Mouse (Mus musculus): Measurements from ENCODE around the gene Itgb7. TPM values are rescaled to one million over a fixed set of nuclear protein-coding genes. Genes with fewer than 3 reads are reported as not detected.

Gene Itgb7
- total and polyA plus RNA-seq, 2 experiments from 2014 or later: 0.23 to 0.79 TPM

GRCm38 (mm10) chr15:102188096-102188495, 43.6 kb downstream of the Itgb7 start:
- ATAC-seq (ENCODE audit: insufficient read depth, low read depth): peak; percentile 30; the same call in 1 of the 2 replicates
- TF ChIP-seq CTCF (IDR thresholded peaks at IDR 0.05; ENCODE audit: low read depth) (no peak), EP300 (IDR thresholded peaks at IDR 0.05; ENCODE audit: low read depth) (no peak)
- Histone ChIP-seq H3K27me3 (ENCODE audit: control insufficient read depth, insufficient read depth, low read length) (no peaks in the 10 kb centered on the region), H3K36me3 (replicated peaks; ENCODE audit: control insufficient read depth, insufficient read depth, low read length) (peaks cover 11% of the 10 kb centered on the region; the same call in 1 of the 2 replicates), H3K4me1 (ENCODE audit: control insufficient read depth, insufficient read depth) (no peaks in the 10 kb centered on the region), H3K4me2 (ENCODE audit: low read depth, low read length) (no peak overlapping the region), H3K4me3 (ENCODE audit: low read depth, low read length) (no peak overlapping the region), H3K9ac (replicated peaks; ENCODE audit: low read depth, low read length) (no peak overlapping the region), H3K27ac (ENCODE audit: low read depth) (no peak overlapping the region), H3K9me3 (replicated peaks; ENCODE audit: control insufficient read depth, low read length) (no peaks in the 10 kb centered on the region)
- WGBS: 84% methylated on average over 10 of the region's 10 CpGs
- no peak for DNase-seq (ENCODE audit: low spot score)

- ATAC-seq (ENCODE audit: insufficient read depth, low read depth) (no peak), DNase-seq (ENCODE audit: low spot score) (no peak)
- Histone ChIP-seq H3K4me3 (ENCODE audit: low read depth, low read length) (no peak overlapping the region), H3K27ac (ENCODE audit: low read depth) (no peak overlapping the region), H3K9me3 (replicated peaks; ENCODE audit: control insufficient read depth, low read length) (no peaks in the 10 kb centered on the region), H3K27me3 (ENCODE audit: control insufficient read depth, insufficient read depth, low read length) (no peaks in the 10 kb centered on the region), H3K4me1 (ENCODE audit: control insufficient read depth, insufficient read depth) (no peaks in the 10 kb centered on the region), H3K9ac (replicated peaks; ENCODE audit: low read depth, low read length) (no peak overlapping the region), H3K36me3 (replicated peaks; ENCODE audit: control insufficient read depth, insufficient read depth, low read length) (peaks cover 11% of the 10 kb centered on the region; the same call in 1 of the 2 replicates), H3K4me2 (ENCODE audit: low read depth, low read length) (no peak overlapping the region)
- TF ChIP-seq EP300 (IDR thresholded peaks at IDR 0.05; ENCODE audit: low read depth): no peak
- no peak for TF ChIP-seq CTCF (IDR thresholded peaks at IDR 0.05; ENCODE audit: low read depth)
- 82% methylated on average over 11 of the region's 11 CpGs for WGBS
Measured at GRCm38 (mm10) chr15:102186239-102186638, 45.5 kb downstream of the Itgb7 start.

GRCm38 (mm10) chr15:102183076-102183475, 48.7 kb downstream of the Itgb7 start:
- H3K9ac ChIP-seq (replicated peaks; ENCODE audit: low read depth, low read length): no peak overlapping the region
- H3K4me2 ChIP-seq (ENCODE audit: low read depth, low read length): no peak overlapping the region

GRCm38 (mm10) chr15:102179924-102180323, 51.8 kb downstream of the Itgb7 start:
- Histone ChIP-seq H3K4me2 (ENCODE audit: low read depth, low read length) (no peak overlapping the region), H3K4me1 (ENCODE audit: control insufficient read depth, insufficient read depth) (no peaks in the 10 kb centered on the region), H3K27me3 (ENCODE audit: control insufficient read depth, insufficient read depth, low read length) (no peaks in the 10 kb centered on the region), H3K27ac (ENCODE audit: low read depth) (no peak overlapping the region), H3K9me3 (replicated peaks; ENCODE audit: control insufficient read depth, low read length) (no peaks in the 10 kb centered on the region), H3K36me3 (replicated peaks; ENCODE audit: control insufficient read depth, insufficient read depth, low read length) (no peaks in the 10 kb centered on the region; the same call in 1 of the 2 replicates), H3K9ac (replicated peaks; ENCODE audit: low read depth, low read length) (no peak overlapping the region), H3K4me3 (ENCODE audit: low read depth, low read length) (no peak overlapping the region)
- TF ChIP-seq EP300 (IDR thresholded peaks at IDR 0.05; ENCODE audit: low read depth) (no peak), CTCF (IDR thresholded peaks at IDR 0.05; ENCODE audit: low read depth) (no peak)
- 89% methylated on average over 14 of the region's 14 CpGs for WGBS
- ATAC-seq (ENCODE audit: insufficient read depth, low read depth) (no peak), DNase-seq (ENCODE audit: low spot score) (no peak)

More at GRCm38 (mm10) chr15:102183076-102183475, 48.7 kb downstream of the Itgb7 start:
- H3K36me3 ChIP-seq (replicated peaks; ENCODE audit: control insufficient read depth, insufficient read depth, low read length): peaks cover 11% of the 10 kb centered on the region; the same call in 1 of the 2 replicates
- H3K9me3 ChIP-seq (replicated peaks; ENCODE audit: control insufficient read depth, low read length): no peaks in the 10 kb centered on the region
- ATAC-seq (ENCODE audit: insufficient read depth, low read depth): no peak
- H3K27me3 ChIP-seq (ENCODE audit: control insufficient read depth, insufficient read depth, low read length): no peaks in the 10 kb centered on the region
- no peak overlapping the region for H3K4me3 ChIP-seq (ENCODE audit: low read depth, low read length)
- no peaks in the 10 kb centered on the region for H3K4me1 ChIP-seq (ENCODE audit: control insufficient read depth, insufficient read depth)
- no peak for DNase-seq (ENCODE audit: low spot score)
- TF ChIP-seq EP300 (IDR thresholded peaks at IDR 0.05; ENCODE audit: low read depth) (no peak), CTCF (IDR thresholded peaks at IDR 0.05; ENCODE audit: low read depth) (no peak)
- 65% methylated on average over 3 of the region's 3 CpGs for WGBS
- no peak overlapping the region for H3K27ac ChIP-seq (ENCODE audit: low read depth)

GRCm38 (mm10) chr15:102179106-102179505, 52.6 kb downstream of the Itgb7 start:
- no peak overlapping the region for H3K9ac ChIP-seq (replicated peaks; ENCODE audit: low read depth, low read length)
- no peak overlapping the region for H3K4me3 ChIP-seq (ENCODE audit: low read depth, low read length)
- ATAC-seq (ENCODE audit: insufficient read depth, low read depth) (no peak), DNase-seq (ENCODE audit: low spot score) (no peak)
- no peaks in the 10 kb centered on the region for H3K27me3 ChIP-seq (ENCODE audit: control insufficient read depth, insufficient read depth, low read length)
- no peak overlapping the region for H3K4me2 ChIP-seq (ENCODE audit: low read depth, low read length)
- peaks cover 5% of the 10 kb centered on the region for H3K36me3 ChIP-seq (replicated peaks; ENCODE audit: control insufficient read depth, insufficient read depth, low read length)
- WGBS: 76% methylated on average over 9 of the region's 9 CpGs
- no peaks in the 10 kb centered on the region for H3K9me3 ChIP-seq (replicated peaks; ENCODE audit: control insufficient read depth, low read length)
- no peak overlapping the region for H3K27ac ChIP-seq (ENCODE audit: low read depth)
- H3K4me1 ChIP-seq (ENCODE audit: control insufficient read depth, insufficient read depth): no peaks in the 10 kb centered on the region
- no peak for TF ChIP-seq CTCF (IDR thresholded peaks at IDR 0.05; ENCODE audit: low read depth)
- TF ChIP-seq EP300 (IDR thresholded peaks at IDR 0.05; ENCODE audit: low read depth): no peak

GRCm38 (mm10) chr15:102178279-102178678, 53.5 kb downstream of the Itgb7 start:
- TF ChIP-seq EP300 (IDR thresholded peaks at IDR 0.05; ENCODE audit: low read depth) (no peak), CTCF (IDR thresholded peaks at IDR 0.05; ENCODE audit: low read depth) (peak; percentile 86)
- no peak; the same call in 1 of the 2 replicates for ATAC-seq (ENCODE audit: insufficient read depth, low read depth)
- Histone ChIP-seq H3K4me3 (ENCODE audit: low read depth, low read length) (no peak overlapping the region), H3K36me3 (replicated peaks; ENCODE audit: control insufficient read depth, insufficient read depth, low read length) (peaks cover 5% of the 10 kb centered on the region; the same call in 1 of the 2 replicates), H3K4me1 (ENCODE audit: control insufficient read depth, insufficient read depth) (no peaks in the 10 kb centered on the region), H3K27me3 (ENCODE audit: control insufficient read depth, insufficient read depth, low read length) (no peaks in the 10 kb centered on the region), H3K9me3 (replicated peaks; ENCODE audit: control insufficient read depth, low read length) (no peaks in the 10 kb centered on the region), H3K4me2 (ENCODE audit: low read depth, low read length) (no peak overlapping the region), H3K9ac (replicated peaks; ENCODE audit: low read depth, low read length) (no peak overlapping the region), H3K27ac (ENCODE audit: low read depth) (no peak overlapping the region)
- WGBS: 12% methylated on average over 6 of the region's 6 CpGs
- peak; percentile 43 for DNase-seq (ENCODE audit: low spot score)
